Mouse (Mus musculus): ENCODE measurements around the gene Mrpl46. TPM values are rescaled to one million over a fixed set of nuclear protein-coding genes. Genes with fewer than 3 reads are reported as not detected.
A peak's percentile ranks its signal among the peaks of the same experiment; 100 is the strongest.

The Mrpl46 gene
- 72.4 and 76.6 TPM in 2 replicates for polyA plus RNA-seq (2014; fragmentation: Nextera tagmentation; extraction: Ambion mirVana)

GRCm38 (mm10) chr7:78782639-78783581, at the start of gene Mrpl46, which contains the start of gene Mrps11:
Mrpl46 (minus strand) TSS chr7:78783531.
Mrps11 (plus strand) TSS chr7:78783119.
- no peaks in the 10 kb centered on the region for H3K4me1 ChIP-seq (replicated peaks; ENCODE audit: control insufficient read depth, insufficient read depth, low read length)
- H3K4me3 ChIP-seq (ENCODE audit: low read depth, low read length), result peak within 1 kb of the TSS; percentile 96
- DNase-seq (ENCODE audit: low spot score) (peak; percentile 91), ATAC-seq (ENCODE audit: low FRiP score) (peak; percentile 98)
- peak within 1 kb of the TSS; percentile 83 for H3K4me2 ChIP-seq (replicated peaks; ENCODE audit: low read depth, low read length)
- H3K36me3 ChIP-seq (ENCODE audit: control insufficient read depth, insufficient read depth, low read length), result no peaks in the 10 kb centered on the region
- peak within 1 kb of the TSS; percentile 81 for H3K9ac ChIP-seq (ENCODE audit: low read depth, low read length)
- H3K9me3 ChIP-seq (ENCODE audit: control insufficient read depth, low read length), result no peaks in the 10 kb centered on the region
- no peaks in the 10 kb centered on the region for H3K27me3 ChIP-seq (ENCODE audit: control insufficient read depth, insufficient read depth, low read length)
- no peak within 1 kb of the TSS for H3K27ac ChIP-seq (ENCODE audit: low read depth, low read length)
- under 1% methylated on average over 44 of the region's 44 CpGs for WGBS

GRCm38 (mm10) chr7:78827749-78828362, 44.5 kb upstream of the Mrpl46 start:
- Histone ChIP-seq H3K36me3 (ENCODE audit: control insufficient read depth, insufficient read depth, low read length) (no peaks in the 10 kb centered on the region), H3K9me3 (ENCODE audit: control insufficient read depth, low read length) (no peaks in the 10 kb centered on the region), H3K9ac (ENCODE audit: low read depth, low read length) (no peak overlapping the region), H3K27me3 (ENCODE audit: control insufficient read depth, insufficient read depth, low read length) (no peaks in the 10 kb centered on the region), H3K27ac (ENCODE audit: low read depth, low read length) (peak overlapping the region; percentile 63; the same call in 1 of the 2 replicates), H3K4me1 (replicated peaks; ENCODE audit: control insufficient read depth, insufficient read depth, low read length) (peaks cover 2% of the 10 kb centered on the region; the same call in 1 of the 2 replicates), H3K4me2 (replicated peaks; ENCODE audit: low read depth, low read length) (no peak overlapping the region), H3K4me3 (ENCODE audit: low read depth, low read length) (no peak overlapping the region)
- ATAC-seq (ENCODE audit: low FRiP score) (no peak), DNase-seq (ENCODE audit: low spot score) (no peak)
- 83% methylated on average over 14 of the region's 14 CpGs for WGBS

GRCm38 (mm10) chr7:78826682-78827385, 43.5 kb upstream of the Mrpl46 start:
- no peaks in the 10 kb centered on the region for H3K36me3 ChIP-seq (ENCODE audit: control insufficient read depth, insufficient read depth, low read length)
- H3K4me3 ChIP-seq (ENCODE audit: low read depth, low read length), result no peak overlapping the region
- H3K4me2 ChIP-seq (replicated peaks; ENCODE audit: low read depth, low read length), result no peak overlapping the region
- peak; percentile 58 for DNase-seq (ENCODE audit: low spot score)
- H3K27me3 ChIP-seq (ENCODE audit: control insufficient read depth, insufficient read depth, low read length), result no peaks in the 10 kb centered on the region
- 54% methylated on average over 9 of the region's 9 CpGs for WGBS
- peak; percentile 93 for ATAC-seq (ENCODE audit: low FRiP score)
- no peak overlapping the region for H3K9ac ChIP-seq (ENCODE audit: low read depth, low read length)
- no peaks in the 10 kb centered on the region for H3K9me3 ChIP-seq (ENCODE audit: control insufficient read depth, low read length)
- H3K27ac ChIP-seq (ENCODE audit: low read depth, low read length), result peak overlapping the region; percentile 63
- peaks cover 2% of the 10 kb centered on the region; the same call in 1 of the 2 replicates for H3K4me1 ChIP-seq (replicated peaks; ENCODE audit: control insufficient read depth, insufficient read depth, low read length)

GRCm38 (mm10) chr7:78818336-78818735, 35.0 kb upstream of the Mrpl46 start:
- H3K4me3 ChIP-seq (ENCODE audit: low read depth, low read length), result no peak overlapping the region
- no peak overlapping the region for H3K9ac ChIP-seq (ENCODE audit: low read depth, low read length)
- no peaks in the 10 kb centered on the region for H3K36me3 ChIP-seq (ENCODE audit: control insufficient read depth, insufficient read depth, low read length)
- DNase-seq (ENCODE audit: low spot score), result no peak
- no peaks in the 10 kb centered on the region for H3K4me1 ChIP-seq (replicated peaks; ENCODE audit: control insufficient read depth, insufficient read depth, low read length)
- no peak overlapping the region for H3K27ac ChIP-seq (ENCODE audit: low read depth, low read length)
- no peak overlapping the region for H3K4me2 ChIP-seq (replicated peaks; ENCODE audit: low read depth, low read length)
- 89% methylated on average over 12 of the region's 12 CpGs for WGBS
- H3K9me3 ChIP-seq (ENCODE audit: control insufficient read depth, low read length), result no peaks in the 10 kb centered on the region
- no peak for ATAC-seq (ENCODE audit: low FRiP score)
- H3K27me3 ChIP-seq (ENCODE audit: control insufficient read depth, insufficient read depth, low read length), result no peaks in the 10 kb centered on the region

- Histone ChIP-seq H3K36me3 (ENCODE audit: control insufficient read depth, insufficient read depth, low read length) (no peaks in the 10 kb centered on the region), H3K4me3 (ENCODE audit: low read depth, low read length) (no peak overlapping the region), H3K9me3 (ENCODE audit: control insufficient read depth, low read length) (no peaks in the 10 kb centered on the region), H3K9ac (ENCODE audit: low read depth, low read length) (no peak overlapping the region), H3K4me1 (replicated peaks; ENCODE audit: control insufficient read depth, insufficient read depth, low read length) (no peaks in the 10 kb centered on the region), H3K4me2 (replicated peaks; ENCODE audit: low read depth, low read length) (no peak overlapping the region), H3K27me3 (ENCODE audit: control insufficient read depth, insufficient read depth, low read length) (no peaks in the 10 kb centered on the region), H3K27ac (ENCODE audit: low read depth, low read length) (no peak overlapping the region)
- ATAC-seq (ENCODE audit: low FRiP score), result no peak
- no peak for DNase-seq (ENCODE audit: low spot score)
Measured at GRCm38 (mm10) chr7:78814766-78815165, 31.4 kb upstream of the Mrpl46 start.

GRCm38 (mm10) chr7:78813791-78814190, 30.5 kb upstream of the Mrpl46 start:
- WGBS, result 91% methylated on average over 6 of the region's 6 CpGs
- no peaks in the 10 kb centered on the region for H3K9me3 ChIP-seq (ENCODE audit: control insufficient read depth, low read length)
- no peaks in the 10 kb centered on the region for H3K27me3 ChIP-seq (ENCODE audit: control insufficient read depth, insufficient read depth, low read length)
- H3K27ac ChIP-seq (ENCODE audit: low read depth, low read length), result no peak overlapping the region
- no peaks in the 10 kb centered on the region for H3K36me3 ChIP-seq (ENCODE audit: control insufficient read depth, insufficient read depth, low read length)
- no peaks in the 10 kb centered on the region for H3K4me1 ChIP-seq (replicated peaks; ENCODE audit: control insufficient read depth, insufficient read depth, low read length)
- H3K4me2 ChIP-seq (replicated peaks; ENCODE audit: low read depth, low read length), result no peak overlapping the region
- DNase-seq (ENCODE audit: low spot score) (no peak), ATAC-seq (ENCODE audit: low FRiP score) (no peak)
- no peak overlapping the region for H3K9ac ChIP-seq (ENCODE audit: low read depth, low read length)
- H3K4me3 ChIP-seq (ENCODE audit: low read depth, low read length), result no peak overlapping the region

GRCm38 (mm10) chr7:78807192-78807591, 23.9 kb upstream of the Mrpl46 start:
- DNase-seq (ENCODE audit: low spot score) (no peak), ATAC-seq (ENCODE audit: low FRiP score) (no peak)
- Histone ChIP-seq H3K4me2 (replicated peaks; ENCODE audit: low read depth, low read length) (no peak overlapping the region), H3K9me3 (ENCODE audit: control insufficient read depth, low read length) (no peaks in the 10 kb centered on the region), H3K4me3 (ENCODE audit: low read depth, low read length) (no peak overlapping the region), H3K9ac (ENCODE audit: low read depth, low read length) (no peak overlapping the region), H3K27ac (ENCODE audit: low read depth, low read length) (no peak overlapping the region), H3K36me3 (ENCODE audit: control insufficient read depth, insufficient read depth, low read length) (no peaks in the 10 kb centered on the region), H3K4me1 (replicated peaks; ENCODE audit: control insufficient read depth, insufficient read depth, low read length) (no peaks in the 10 kb centered on the region), H3K27me3 (ENCODE audit: control insufficient read depth, insufficient read depth, low read length) (no peaks in the 10 kb centered on the region)
- WGBS, result 91% methylated on average over 4 of the region's 4 CpGs

GRCm38 (mm10) chr7:78803841-78804240, 20.5 kb upstream of the Mrpl46 start:
- 82% methylated on average over 3 of the region's 3 CpGs for WGBS
- no peak for ATAC-seq (ENCODE audit: low FRiP score)
- H3K27me3 ChIP-seq (ENCODE audit: control insufficient read depth, insufficient read depth, low read length), result no peaks in the 10 kb centered on the region

More at GRCm38 (mm10) chr7:78803841-78804240, 20.5 kb upstream of the Mrpl46 start:
- no peak for DNase-seq (ENCODE audit: low spot score)
- no peak overlapping the region for H3K4me3 ChIP-seq (ENCODE audit: low read depth, low read length)
- H3K36me3 ChIP-seq (ENCODE audit: control insufficient read depth, insufficient read depth, low read length), result no peaks in the 10 kb centered on the region
- no peaks in the 10 kb centered on the region for H3K9me3 ChIP-seq (ENCODE audit: control insufficient read depth, low read length)
- H3K4me2 ChIP-seq (replicated peaks; ENCODE audit: low read depth, low read length), result no peak overlapping the region
- no peaks in the 10 kb centered on the region for H3K4me1 ChIP-seq (replicated peaks; ENCODE audit: control insufficient read depth, insufficient read depth, low read length)
- H3K9ac ChIP-seq (ENCODE audit: low read depth, low read length), result no peak overlapping the region
- H3K27ac ChIP-seq (ENCODE audit: low read depth, low read length), result no peak overlapping the region

All from hindbrain, embryonic 11.5 days (tissue).